Mouse (Mus musculus) lung, adult 18-20 months (tissue): ENCODE measurements around the gene Dusp12.

Experiments used
- DNase-seq, 2 experiments: peaks; one replicate each; pipeline ENCODE4 v3.0.0; 2022; ENCODE audit warnings: mixed read lengths in 2 of 2

Dusp12 gene

GRCm38 (mm10) chr1:170896651-170897281 lies 11.4 kb upstream of the Dusp12 start:
- DNase-seq = no peak

DNA sequence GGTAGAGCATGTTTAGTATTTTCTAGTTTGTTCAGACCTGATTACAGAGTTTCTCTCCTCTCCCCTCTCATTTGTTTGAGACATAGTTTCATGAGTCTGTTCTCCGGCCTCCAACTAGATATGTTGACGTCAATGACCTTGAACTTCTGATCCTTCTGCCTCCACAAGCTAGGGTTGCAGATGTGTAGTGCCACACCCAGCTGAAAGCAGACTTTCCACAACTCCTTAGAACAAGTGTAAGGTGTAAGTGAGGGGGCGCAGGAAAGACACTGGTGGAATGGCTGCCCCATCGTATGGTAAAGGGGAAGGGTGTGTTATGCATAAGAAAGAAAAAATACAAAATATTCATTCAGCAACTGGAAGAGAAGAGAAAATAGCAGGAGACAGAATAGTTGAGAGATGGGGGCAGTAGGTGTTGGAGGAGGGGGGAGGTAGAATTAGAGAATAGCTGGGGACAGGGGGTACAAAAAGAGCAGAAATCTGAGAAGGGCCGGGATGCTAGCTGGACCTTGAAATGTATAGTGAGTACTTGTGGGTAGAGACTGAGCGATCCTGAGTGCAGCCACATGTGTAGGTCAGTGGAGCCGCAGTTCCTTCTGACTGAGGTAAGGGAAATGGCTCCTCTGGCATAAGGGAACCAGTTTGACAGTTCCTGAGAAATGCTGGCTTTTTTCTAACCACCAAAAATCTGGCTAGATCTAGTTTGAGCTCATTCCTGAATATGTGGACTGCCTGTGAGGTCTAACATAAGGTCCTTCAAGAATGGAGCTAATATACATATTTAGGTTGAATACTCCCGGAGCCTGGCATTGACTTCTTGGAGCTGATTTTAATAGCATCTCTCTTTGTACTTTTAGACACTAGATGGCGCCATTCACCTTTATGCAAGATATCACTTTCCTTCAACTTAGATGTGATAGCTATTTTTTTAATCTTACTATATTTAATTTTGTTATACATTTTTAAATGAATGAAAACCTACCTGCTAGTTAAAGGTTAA lies 9.6 kb upstream of the Dusp12 start:
- DNase-seq = no peak

- DNase-seq = no peak
Measured at GRCm38 (mm10) chr1:170892279-170892678, 6.9 kb upstream of the Dusp12 start.

DNA sequence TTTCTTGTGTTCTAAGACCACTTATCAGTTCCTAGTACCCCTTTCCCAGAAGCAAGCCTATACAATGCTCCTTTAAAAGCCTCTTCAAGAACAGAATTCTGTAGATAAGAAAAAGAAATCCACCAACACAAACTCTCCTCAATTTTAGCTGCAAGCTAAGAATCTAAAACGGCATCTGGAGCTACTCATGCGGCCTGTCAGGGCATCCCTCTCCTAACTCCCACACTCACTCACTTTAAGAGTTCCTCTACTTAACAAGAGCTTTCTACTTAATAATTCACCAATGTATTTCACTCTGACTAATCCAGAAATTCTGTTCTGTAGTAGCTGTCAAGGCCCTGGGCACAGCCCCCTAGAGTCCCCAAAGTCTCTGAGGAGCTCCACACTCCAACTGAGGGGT lies 6.3 kb upstream of the Dusp12 start:
- no peak for DNase-seq

DNA sequence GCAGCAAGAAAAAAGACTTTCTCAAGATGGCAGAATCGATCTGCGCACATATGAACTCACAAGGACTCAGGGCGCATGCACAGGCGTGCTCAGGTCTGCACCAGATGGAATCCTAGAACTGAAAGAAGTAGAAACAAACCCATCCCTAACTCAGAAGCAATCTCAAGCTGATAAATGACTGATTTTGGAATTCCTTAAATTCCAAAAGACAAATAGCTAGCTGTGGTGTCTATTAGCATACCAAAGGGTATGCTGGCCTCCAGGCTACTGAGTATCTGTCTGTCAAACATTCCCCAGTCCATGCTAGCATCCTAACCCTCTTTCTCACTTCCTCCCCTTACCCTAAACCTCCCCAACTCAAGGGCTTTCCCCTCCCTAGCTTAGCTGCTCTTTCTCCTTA lies 4.0 kb upstream of the Dusp12 start:
- DNase-seq = no peak

- no peak for DNase-seq
Measured at GRCm38 (mm10) chr1:170886044-170886458, 711 bp upstream of the Dusp12 start.

GRCm38 (mm10) chr1:170884390-170884789 lies 950 bp downstream of the Dusp12 start:
- no peak for DNase-seq

GRCm38 (mm10) chr1:170882915-170883485 lies 2.3 kb downstream of the Dusp12 start:
- no peak for DNase-seq

GRCm38 (mm10) chr1:170876906-170877305 lies 8.4 kb downstream of the Dusp12 start:
- DNase-seq = no peak

DNA sequence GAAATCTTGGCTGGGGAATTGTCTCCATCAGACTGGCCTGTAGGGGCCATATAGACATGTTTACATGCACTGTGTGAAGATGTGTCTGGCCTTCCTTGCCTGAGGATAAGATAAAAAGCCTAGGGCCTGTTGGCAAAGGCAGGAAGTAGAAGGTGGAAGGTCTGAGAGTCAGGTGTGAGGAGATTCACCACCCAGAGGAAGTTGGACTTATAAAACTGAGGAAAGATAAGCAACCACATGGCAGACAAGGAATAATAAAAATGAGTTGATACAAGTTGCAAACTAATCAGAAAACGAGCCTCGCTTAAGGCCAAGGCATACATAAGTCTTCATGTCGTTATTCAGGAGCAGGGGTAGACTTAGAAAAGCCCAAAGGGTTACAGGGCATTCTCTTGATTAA lies 9.7 kb downstream of the Dusp12 start:
- DNase-seq = no peak

GRCm38 (mm10) chr1:170871961-170872360 lies 13.4 kb downstream of the Dusp12 start:
- no peak for DNase-seq

DNA sequence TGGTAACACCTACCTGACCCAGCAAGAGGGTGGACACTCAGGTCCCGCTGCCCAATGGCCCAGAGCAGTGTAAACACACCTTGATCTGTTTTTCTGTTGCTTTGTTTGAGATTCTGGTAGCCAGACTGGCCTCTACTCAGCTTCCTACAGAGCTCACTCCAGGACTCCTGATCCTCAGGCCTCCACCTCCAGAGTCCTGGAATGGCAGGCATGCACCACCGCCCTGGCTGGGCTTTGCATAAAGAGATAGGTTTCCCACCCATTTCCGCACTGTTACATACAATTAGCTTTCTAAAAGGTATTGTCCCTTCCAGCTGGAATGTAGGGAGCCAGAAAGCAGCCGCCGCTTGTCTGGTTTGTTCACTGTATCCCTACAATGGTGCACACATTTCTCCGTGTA lies 13.9 kb downstream of the Dusp12 start:
- DNase-seq = no peak

DNA sequence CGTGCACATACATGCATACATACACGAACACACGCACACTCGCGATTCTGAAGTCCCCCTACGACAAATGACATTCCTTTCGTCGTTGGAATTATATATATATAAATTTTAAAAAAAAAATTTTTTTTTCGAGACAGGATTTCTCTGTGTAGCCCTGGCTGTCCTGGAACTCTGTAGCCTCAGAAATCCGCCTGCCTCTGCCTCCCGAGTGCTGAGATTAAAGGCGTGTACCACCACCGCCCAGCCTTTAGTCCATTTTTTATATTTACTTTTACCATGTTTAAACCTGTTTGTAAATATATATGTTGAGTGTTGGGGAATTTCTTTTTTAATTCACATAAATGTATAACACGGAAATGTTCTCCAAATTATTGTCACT lies 16.4 kb downstream of the Dusp12 start:
- DNase-seq = no peak

GRCm38 (mm10) chr1:170868107-170868904 lies 17.0 kb downstream of the Dusp12 start:
- peak; percentile 79 to 83 for DNase-seq

DNA sequence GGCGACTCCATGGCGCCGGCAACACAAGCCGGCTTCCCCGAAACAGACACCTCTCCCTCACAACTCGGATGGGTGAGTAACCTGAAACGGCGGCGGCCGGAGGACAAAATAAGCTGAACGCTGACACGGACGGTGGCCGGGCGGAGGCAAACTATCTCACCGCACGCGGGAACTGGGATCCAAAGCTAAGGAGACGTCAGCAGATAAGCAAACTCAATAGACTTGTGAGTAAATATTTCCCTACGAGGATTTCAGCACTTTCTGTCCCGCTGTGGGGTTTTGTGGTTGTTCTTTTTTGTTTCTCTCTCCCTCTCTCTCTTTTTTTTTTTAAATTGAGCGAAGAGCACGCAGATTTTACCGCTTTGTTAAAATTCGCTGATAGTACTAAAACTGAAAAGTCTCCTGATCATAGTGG lies 17.6 kb downstream of the Dusp12 start, which contains the start of gene Atf6:
Atf6 (minus strand) TSS at position 81 of the 415 bp plus-strand sequence.
- peak; percentile 96 to 97 for DNase-seq

DNA sequence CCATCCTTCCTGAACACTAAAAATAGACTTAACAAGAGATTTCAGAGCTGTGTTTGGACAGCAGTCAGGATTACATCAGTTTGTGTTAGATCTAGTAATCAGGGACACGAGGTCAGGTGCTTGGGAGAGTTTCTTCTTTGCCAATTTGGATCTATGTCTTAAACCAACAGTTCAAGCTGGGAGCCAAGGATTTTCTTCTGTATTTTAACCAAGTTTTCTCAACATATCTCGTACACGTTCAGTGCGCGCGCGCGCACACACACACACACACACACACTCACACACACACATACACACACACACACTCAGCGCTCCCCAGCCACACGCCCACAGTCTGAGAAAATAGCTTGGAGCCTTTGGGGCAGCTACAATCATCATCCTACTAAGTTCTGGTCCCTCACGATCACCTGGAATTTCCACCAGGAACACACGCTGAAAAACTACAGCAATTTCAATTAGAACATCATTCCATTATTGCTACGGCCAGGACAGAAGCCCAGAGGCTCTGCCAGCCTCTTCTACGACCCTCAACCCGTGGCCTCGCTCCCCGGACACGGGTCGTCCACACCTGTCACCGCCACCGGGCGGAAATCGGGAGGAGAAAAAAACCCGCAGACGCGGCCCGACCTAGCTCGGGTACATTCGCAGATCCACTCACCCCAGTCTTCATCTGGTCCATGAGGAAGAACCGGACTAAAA lies 18.2 kb downstream of the Dusp12 start:
- DNase-seq = peak in 1 of 2 experiments; percentile 22

- no peak for DNase-seq
Measured at GRCm38 (mm10) chr1:170865406-170865805, 19.9 kb downstream of the Dusp12 start.

DNA sequence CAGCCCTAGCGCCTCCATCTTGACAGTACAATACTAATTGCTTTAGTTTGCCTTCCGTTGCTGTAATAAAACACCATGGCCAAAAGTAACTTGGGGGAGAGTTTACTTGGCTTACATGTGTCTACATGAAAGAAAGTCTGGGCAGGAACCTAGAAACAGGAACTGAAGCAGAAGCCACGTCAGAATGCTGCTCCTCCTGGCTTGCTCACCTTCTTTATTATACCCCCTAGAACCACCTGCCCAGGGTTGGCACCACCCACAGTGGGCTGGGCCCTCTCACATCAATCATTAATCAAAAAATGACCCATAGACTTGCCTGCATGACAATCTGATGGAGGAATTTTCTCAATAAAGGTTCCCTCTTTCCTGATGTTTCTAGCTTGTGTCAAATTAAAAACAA lies 20.6 kb downstream of the Dusp12 start:
- no peak for DNase-seq

- DNase-seq = no peak
Measured at GRCm38 (mm10) chr1:170864234-170864633, 21.1 kb downstream of the Dusp12 start.

GRCm38 (mm10) chr1:170863033-170863432 lies 22.3 kb downstream of the Dusp12 start:
- DNase-seq = no peak

DNA sequence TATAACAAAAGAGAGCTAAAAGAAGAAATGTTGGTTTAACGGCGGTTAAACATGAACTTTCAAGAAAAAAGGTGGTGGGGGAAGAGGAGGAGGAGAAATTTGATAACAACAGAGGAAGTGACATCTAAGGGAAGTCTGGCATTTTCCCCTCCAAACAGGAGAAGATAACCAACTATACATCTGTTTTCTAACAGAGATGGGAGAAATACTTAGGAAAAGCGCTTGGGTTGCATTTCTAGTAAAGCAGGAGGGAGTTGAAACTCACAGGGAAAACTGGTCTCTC lies 23.0 kb downstream of the Dusp12 start:
- no peak for DNase-seq
